Mouse (Mus musculus) lung, embryonic 16.5 days (tissue): Measurements from ENCODE around the gene Olfr952. TPM values are rescaled to one million over a fixed set of nuclear protein-coding genes. Genes with fewer than 3 reads are reported as not detected.

Experiments used
- ATAC-seq: fragments of 200-750 bp; cut with Nextera tagmentation; 2 replicates; pipeline ENCODE4 v1.8.0; 2017; ENCODE audit warnings: low read depth, mild to moderate bottlenecking, moderate library complexity
- H3K27ac ChIP-seq: fragments of 300-500 bp; sonication (generic); 2 replicates; pipeline ENCODE4 v1.5.1; 2014; ENCODE audit warnings: mild to moderate bottlenecking, control low read depth, low read length
- H3K27me3 ChIP-seq: fragments of 300-500 bp; sonication (generic); 2 replicates; pipeline ENCODE4 v1.6.1; 2014; ENCODE audit warnings: low read depth, low read length, mixed read lengths; ENCODE audit not compliant: control insufficient read depth, insufficient read depth
- H3K36me3 ChIP-seq: fragments of 300-500 bp; sonication (generic); 2 replicates; pipeline ENCODE4 v1.6.1; 2014; ENCODE audit warnings: low read length; ENCODE audit not compliant: control insufficient read depth, insufficient read depth
- H3K4me1 ChIP-seq: fragments of 300-500 bp; sonication (generic); replicated peaks from 2 replicates; pipeline ENCODE4 v1.6.1; 2014; ENCODE audit warnings: low read length, mixed read lengths; ENCODE audit not compliant: control insufficient read depth, insufficient read depth
- H3K4me2 ChIP-seq: fragments of 300-500 bp; sonication (generic); 2 replicates; pipeline ENCODE4 v1.6.1; 2014; ENCODE audit warnings: low read depth, low read length, control low read depth
- H3K4me3 ChIP-seq: fragments of 300-500 bp; sonication (generic); 2 replicates; pipeline ENCODE4 v1.5.1; 2014; ENCODE audit warnings: mild to moderate bottlenecking, low read length, control low read depth
- H3K9ac ChIP-seq: fragments of 300-500 bp; sonication (generic); 2 replicates; pipeline ENCODE4 v1.6.1; 2014; ENCODE audit warnings: low read length, control low read depth
- H3K9me3 ChIP-seq: fragments of 300-500 bp; sonication (generic); 2 replicates; pipeline ENCODE4 v1.6.1; 2016; ENCODE audit warnings: low read length; ENCODE audit not compliant: control insufficient read depth
- WGBS: fragments of 180-500 bp; shearing (Covaris S2); extraction: QIAGEN DNeasy Blood & Tissue Kit; methylation state at CpG from one replicate; pipeline ENCODE4 v1.1.7; 2014; 5-methylcytosine and 5-hydroxymethylcytosine counted together
- polyA plus RNA-seq: library from polyadenylated mRNA; unstranded; fragments of >200 nt; fragmentation: Nextera tagmentation; extraction: Ambion mirVana; gene quantifications from 2 replicates; pipeline ENCODE4 v1.2.1, GENCODE M21; 2015

Gene Olfr952
- polyA plus RNA-seq, result not detected in 2 replicates

GRCm38 (mm10) chr9:39427048-39427447 lies at the start of gene Olfr952:
Gene Olfr952, minus strand, starts transcription at chr9:39427148.
- Histone ChIP-seq H3K4me1 (no peaks in the 10 kb centered on the region), H3K9ac (no peak within 1 kb of the TSS), H3K27ac (no peak within 1 kb of the TSS), H3K4me2 (no peak within 1 kb of the TSS), H3K27me3 (no peaks in the 10 kb centered on the region), H3K9me3 (no peaks in the 10 kb centered on the region), H3K4me3 (no peak within 1 kb of the TSS), H3K36me3 (no peaks in the 10 kb centered on the region)
- ATAC-seq, result no peak

DNA sequence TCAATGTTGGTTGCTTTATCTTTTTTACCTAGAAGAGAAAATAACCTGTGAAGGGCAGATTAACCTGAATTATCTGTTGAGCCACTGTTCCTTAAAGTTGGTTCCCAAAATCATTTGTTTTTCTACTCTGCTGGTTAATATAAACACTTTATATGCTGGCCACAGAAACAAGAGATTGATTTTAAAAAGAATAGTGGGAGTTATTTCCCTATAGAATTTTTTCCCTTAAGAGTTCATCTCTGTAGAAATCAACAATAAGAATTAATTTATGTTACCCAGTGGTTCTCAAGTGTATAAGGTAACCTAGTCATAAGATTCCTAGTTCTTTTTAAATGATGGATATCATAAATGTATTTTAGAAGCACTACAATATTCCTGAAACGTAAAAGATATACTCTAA lies 44.9 kb upstream of the Olfr952 start, which contains the start of gene Olfr955:
Gene Olfr955 (minus strand): TSS at position 101 of the 400 bp plus-strand sequence.
- Histone ChIP-seq H3K9ac (no peak within 1 kb of the TSS), H3K4me1 (no peaks in the 10 kb centered on the region), H3K36me3 (no peaks in the 10 kb centered on the region), H3K4me2 (no peak within 1 kb of the TSS), H3K27ac (no peak within 1 kb of the TSS), H3K9me3 (no peaks in the 10 kb centered on the region), H3K4me3 (no peak within 1 kb of the TSS), H3K27me3 (no peaks in the 10 kb centered on the region)
- 42% methylated on average over 1 of the region's 1 CpGs for WGBS
- ATAC-seq, result no peak

DNA sequence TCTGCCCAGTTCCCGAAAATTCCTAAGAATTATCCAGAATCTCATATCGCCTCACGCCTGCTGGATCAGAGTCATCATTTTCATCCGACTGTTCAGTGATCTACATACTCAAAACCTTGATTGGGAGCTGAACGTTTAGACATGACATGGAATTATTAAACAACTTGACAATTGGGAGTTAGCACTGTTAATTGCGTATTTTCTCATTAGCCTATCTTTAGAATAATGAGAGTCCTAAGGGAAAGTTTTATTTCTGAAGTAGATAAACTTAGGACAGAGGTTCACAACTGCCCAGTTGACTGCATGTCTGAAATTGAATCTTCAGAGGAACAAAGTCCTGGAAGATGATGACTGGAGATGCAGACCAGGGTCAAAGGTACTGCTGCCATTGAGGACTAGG lies 29.5 kb upstream of the Olfr952 start, which contains the start of gene Olfr954:
Gene Olfr954 (plus strand): TSS at position 301 of the 400 bp plus-strand sequence.
- no peaks in the 10 kb centered on the region for H3K9me3 ChIP-seq
- no peak within 1 kb of the TSS for H3K9ac ChIP-seq
- H3K27me3 ChIP-seq, result no peaks in the 10 kb centered on the region
- WGBS, result 76% methylated on average over 6 of the region's 6 CpGs
- H3K36me3 ChIP-seq, result no peaks in the 10 kb centered on the region
- H3K4me3 ChIP-seq, result no peak within 1 kb of the TSS
- no peak for ATAC-seq
- no peaks in the 10 kb centered on the region for H3K4me1 ChIP-seq
- no peak within 1 kb of the TSS for H3K27ac ChIP-seq
- no peak within 1 kb of the TSS for H3K4me2 ChIP-seq

DNA sequence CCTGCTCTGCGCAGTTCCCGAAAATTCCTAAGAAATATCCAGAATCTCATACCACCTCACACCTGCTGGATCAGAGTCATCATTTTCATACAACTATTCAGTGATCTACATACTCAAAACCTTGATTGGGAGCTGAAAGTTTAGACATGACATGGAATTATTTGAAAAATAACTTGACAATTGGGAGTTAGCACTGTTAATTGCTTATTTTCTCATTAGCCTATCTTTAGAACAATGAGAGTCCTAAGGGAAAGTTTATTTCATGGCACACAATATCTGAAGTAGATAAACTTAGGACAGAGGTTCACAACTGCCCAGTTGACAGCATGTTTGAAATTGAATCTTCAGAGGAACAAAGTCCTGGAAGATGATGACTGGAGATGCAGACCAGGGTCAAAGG lies 39.8 kb downstream of the Olfr952 start, which contains the start of gene Olfr951:
Gene Olfr951 (plus strand): TSS at position 301 of the 400 bp plus-strand sequence.
- no peaks in the 10 kb centered on the region for H3K9me3 ChIP-seq
- H3K4me2 ChIP-seq, result no peak within 1 kb of the TSS
- H3K9ac ChIP-seq, result no peak within 1 kb of the TSS
- no peaks in the 10 kb centered on the region for H3K36me3 ChIP-seq
- H3K4me3 ChIP-seq, result no peak within 1 kb of the TSS
- H3K27me3 ChIP-seq, result no peaks in the 10 kb centered on the region
- no peak within 1 kb of the TSS for H3K27ac ChIP-seq
- WGBS, result 84% methylated on average over 2 of the region's 2 CpGs
- ATAC-seq, result no peak
- no peaks in the 10 kb centered on the region for H3K4me1 ChIP-seq

Other genes starting within 250 kb of the Olfr952 start
- not detected in 2 replicates for gene Olfr944, start 225.2 kb downstream of the Olfr952 start, polyA plus RNA-seq
- not detected in 2 replicates for gene Olfr1537, start 177.2 kb downstream of the Olfr952 start, polyA plus RNA-seq
- not detected in 2 replicates for gene Olfr945, start 150.3 kb downstream of the Olfr952 start, polyA plus RNA-seq
- gene Olfr948, start 101.1 kb downstream of the Olfr952 start, polyA plus RNA-seq, result not detected in 2 replicates
- gene Olfr951, start 39.7 kb downstream of the Olfr952 start, polyA plus RNA-seq, result not detected in 2 replicates
- not detected in 2 replicates for gene Olfr954, start 29.6 kb upstream of the Olfr952 start, polyA plus RNA-seq
- gene Olfr955, start 44.8 kb upstream of the Olfr952 start, polyA plus RNA-seq, result not detected in 2 replicates
- not detected in 2 replicates for gene Olfr44, start 66.8 kb upstream of the Olfr952 start, polyA plus RNA-seq
- not detected in 2 replicates for gene Olfr957, start 88.7 kb upstream of the Olfr952 start, polyA plus RNA-seq
- gene Olfr958, start 126.9 kb upstream of the Olfr952 start, polyA plus RNA-seq, result not detected in 2 replicates
- gene Olfr959, start 148.4 kb upstream of the Olfr952 start, polyA plus RNA-seq, result not detected in 2 replicates
- 7.8 and 9.6 TPM in 2 replicates for gene AW551984, start 177.3 kb upstream of the Olfr952 start, polyA plus RNA-seq
- gene Olfr148, start 183.5 kb upstream of the Olfr952 start, polyA plus RNA-seq, result not detected in 2 replicates
- gene Olfr960, start 194.2 kb upstream of the Olfr952 start, polyA plus RNA-seq, result not detected in 2 replicates
- not detected in 2 replicates for gene Olfr961, start 217.9 kb upstream of the Olfr952 start, polyA plus RNA-seq
- not detected in 2 replicates for gene Olfr963, start 240.1 kb upstream of the Olfr952 start, polyA plus RNA-seq